Mouse (Mus musculus) forebrain, embryonic 16.5 days (tissue): Measurements from ENCODE around the gene Ccr8. TPM values are rescaled to one million over a fixed set of nuclear protein-coding genes. Genes with fewer than 3 reads are reported as not detected.

Experiments
- ATAC-seq: fragments of 200-750 bp; cut with Nextera tagmentation; 2 replicates; pipeline ENCODE4 v1.8.0; 2017; ENCODE audit warnings: mild to moderate bottlenecking, moderate library complexity
- H3K27ac ChIP-seq: fragments of 300-500 bp; sonication (generic); 2 replicates; pipeline ENCODE4 v1.5.1; 2014; ENCODE audit warnings: low read length, control low read depth
- H3K27me3 ChIP-seq: fragments of 300-500 bp; sonication (generic); replicated peaks from 2 replicates; pipeline ENCODE4 v1.6.1; 2014; ENCODE audit warnings: low read length; ENCODE audit not compliant: control insufficient read depth, insufficient read depth
- H3K36me3 ChIP-seq: fragments of 300-500 bp; sonication (generic); 2 replicates; pipeline ENCODE4 v1.6.1; 2014; ENCODE audit not compliant: control insufficient read depth, insufficient read depth
- H3K4me1 ChIP-seq: fragments of 300-500 bp; sonication (generic); replicated peaks from 2 replicates; pipeline ENCODE4 v1.6.1; 2014; ENCODE audit warnings: low read length; ENCODE audit not compliant: control insufficient read depth, insufficient read depth
- H3K4me2 ChIP-seq: fragments of 300-500 bp; sonication (generic); 2 replicates; pipeline ENCODE4 v1.6.1; 2014; ENCODE audit warnings: mild to moderate bottlenecking, low read length, control low read depth
- H3K4me3 ChIP-seq: fragments of 300-500 bp; sonication (generic); replicated peaks from 2 replicates; pipeline ENCODE4 v1.5.1; 2014; ENCODE audit warnings: mild to moderate bottlenecking, low read length, control low read depth
- H3K9ac ChIP-seq: fragments of 300-500 bp; sonication (generic); replicated peaks from 2 replicates; pipeline ENCODE4 v1.6.1; 2014; ENCODE audit warnings: low read depth, low read length, control low read depth
- H3K9me3 ChIP-seq: fragments of 300-500 bp; sonication (generic); 2 replicates; pipeline ENCODE4 v1.6.1; 2016; ENCODE audit warnings: low read length; ENCODE audit not compliant: control insufficient read depth
- WGBS: fragments of 180-500 bp; shearing (Covaris S2); extraction: QIAGEN DNeasy Blood & Tissue Kit; methylation state at CpG from one replicate; pipeline ENCODE4 v1.1.7; 2014; 5-methylcytosine and 5-hydroxymethylcytosine counted together
- polyA plus RNA-seq: library from polyadenylated mRNA; unstranded; fragments of >200 nt; fragmentation: Nextera tagmentation; extraction: Ambion mirVana; gene quantifications from 2 replicates; pipeline ENCODE4 v1.2.1, GENCODE M21; 2015

Ccr8 gene
- polyA plus RNA-seq, 1 experiment from 2014 or later = not detected

DNA sequence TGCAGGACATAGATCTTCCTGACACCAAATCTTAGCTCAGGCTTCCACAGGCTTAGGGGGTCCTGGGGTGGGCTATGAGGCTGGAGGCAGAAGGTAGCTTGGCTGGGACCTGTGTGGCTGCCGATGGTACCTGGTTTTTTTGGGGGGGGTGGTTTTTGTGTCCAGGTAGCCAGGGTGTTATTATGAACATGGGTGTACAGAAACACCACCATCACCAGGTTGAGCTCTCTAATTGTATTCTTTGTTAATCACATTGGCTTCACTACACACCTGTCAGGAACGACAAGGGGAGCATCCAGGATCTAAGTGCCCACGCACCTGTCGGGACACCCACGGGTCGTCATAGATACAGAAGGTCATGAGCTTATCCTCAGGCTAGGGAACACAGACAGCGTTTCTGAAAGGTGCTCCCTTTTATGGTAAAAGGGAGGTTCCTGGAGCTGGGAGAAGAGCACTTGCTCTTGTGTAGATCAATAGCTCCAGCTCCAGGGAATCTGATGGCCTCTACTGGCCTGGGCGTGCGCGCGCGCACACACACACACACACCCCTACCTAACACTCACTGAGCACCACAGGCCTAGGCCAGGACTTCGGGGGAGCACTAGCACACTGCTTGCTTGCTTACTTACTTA lies 42.7 kb downstream of the Ccr8 start:
- Histone ChIP-seq H3K9ac (no peak overlapping the region), H3K4me1 (no peaks in the 10 kb centered on the region), H3K36me3 (peaks cover 16% of the 10 kb centered on the region), H3K4me2 (no peak overlapping the region), H3K9me3 (no peaks in the 10 kb centered on the region), H3K27me3 (no peaks in the 10 kb centered on the region), H3K4me3 (no peak overlapping the region), H3K27ac (no peak overlapping the region)
- WGBS = 83% methylated on average over 13 of the region's 13 CpGs
- peak; percentile 39; the same call in 1 of the 2 replicates for ATAC-seq

DNA sequence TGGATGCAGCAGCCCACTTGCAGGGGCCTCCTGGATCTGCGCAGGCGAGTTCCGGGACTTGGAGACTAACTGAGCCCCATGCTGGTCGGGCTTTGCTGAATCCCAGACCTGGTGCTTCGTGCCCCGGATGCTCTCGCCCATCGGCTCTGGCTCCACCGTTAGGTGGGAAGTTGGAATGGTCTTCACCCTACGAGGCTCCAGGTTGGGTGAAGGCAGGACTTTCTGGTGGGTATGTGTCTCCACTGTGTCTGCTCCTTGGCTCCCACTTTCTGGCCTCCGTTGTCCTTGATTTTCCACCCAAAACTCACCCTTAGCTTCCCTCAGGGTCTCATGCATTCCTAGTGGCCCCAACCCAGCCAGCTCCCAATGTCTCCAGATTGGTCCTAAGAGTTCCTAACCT lies 43.5 kb downstream of the Ccr8 start:
- Histone ChIP-seq H3K36me3 (peaks cover 12% of the 10 kb centered on the region), H3K9me3 (peaks cover 2% of the 10 kb centered on the region; the same call in 1 of the 2 replicates), H3K27ac (no peak overlapping the region), H3K4me1 (no peaks in the 10 kb centered on the region), H3K27me3 (no peaks in the 10 kb centered on the region), H3K9ac (no peak overlapping the region), H3K4me3 (no peak overlapping the region), H3K4me2 (no peak overlapping the region)
- WGBS = 93% methylated on average over 11 of the region's 11 CpGs
- no peak; the same call in 1 of the 2 replicates for ATAC-seq

DNA sequence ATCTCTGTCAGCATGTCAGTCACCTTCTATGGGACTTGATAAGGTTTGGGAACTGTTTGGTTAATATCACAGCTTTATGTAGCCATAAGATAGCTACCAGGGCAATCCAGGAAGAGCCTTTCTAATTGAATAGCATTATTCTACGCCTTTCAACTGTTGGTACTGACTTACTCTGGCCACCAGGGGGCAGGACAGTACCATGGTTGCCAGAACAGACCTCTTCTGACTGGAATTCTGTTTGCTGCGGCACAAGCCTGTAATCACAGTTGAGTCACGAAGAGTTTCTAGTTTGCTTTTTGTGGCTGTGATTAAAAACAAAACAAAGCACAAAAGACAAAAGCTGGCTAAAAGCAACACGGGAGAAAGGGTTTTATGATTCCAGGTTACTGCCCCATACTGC lies 48.7 kb downstream of the Ccr8 start:
- peak; percentile 81 for ATAC-seq
- Histone ChIP-seq H3K9me3 (peaks cover 2% of the 10 kb centered on the region; the same call in 1 of the 2 replicates), H3K27me3 (no peaks in the 10 kb centered on the region), H3K4me3 (no peak overlapping the region), H3K9ac (no peak overlapping the region), H3K4me2 (no peak overlapping the region), H3K4me1 (no peaks in the 10 kb centered on the region), H3K36me3 (no peaks in the 10 kb centered on the region), H3K27ac (no peak overlapping the region)
- 6% methylated on average over 4 of the region's 4 CpGs for WGBS

DNA sequence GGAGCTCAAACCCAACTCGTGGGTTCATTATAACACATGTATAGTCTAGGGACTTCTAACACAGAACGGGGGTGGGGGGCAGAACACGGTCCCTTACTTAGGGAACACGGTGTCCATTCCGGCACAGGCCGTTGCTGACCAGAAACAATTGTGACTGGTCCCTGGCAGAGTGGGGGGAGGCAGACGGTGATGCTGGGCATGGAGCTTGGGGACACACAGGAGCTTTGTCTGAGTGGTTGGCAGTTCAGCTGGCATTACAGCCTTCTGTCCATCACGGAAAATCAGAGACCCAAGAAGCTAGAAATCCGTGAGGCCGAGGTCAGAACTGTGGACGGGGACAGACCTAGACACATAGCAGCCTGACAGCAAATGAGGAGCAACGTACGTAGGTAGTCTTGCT lies 52.6 kb downstream of the Ccr8 start:
- WGBS = 90% methylated on average over 13 of the region's 13 CpGs

More for the DNA sequence above, 52.6 kb downstream of the Ccr8 start:
- Histone ChIP-seq H3K27ac (no peak overlapping the region), H3K36me3 (no peaks in the 10 kb centered on the region), H3K4me3 (no peak overlapping the region), H3K9me3 (peaks cover 2% of the 10 kb centered on the region; the same call in 1 of the 2 replicates), H3K9ac (no peak overlapping the region), H3K27me3 (no peaks in the 10 kb centered on the region), H3K4me2 (no peak overlapping the region), H3K4me1 (no peaks in the 10 kb centered on the region)
- ATAC-seq = no peak

Other genes starting within 250 kb of the Ccr8 start
- 85.2 and 89.8 TPM in 2 replicates for gene Wdr48, start 197.2 kb upstream of the Ccr8 start, polyA plus RNA-seq
- 23.8 and 30.4 TPM in 2 replicates for gene Gorasp1, start 154.5 kb upstream of the Ccr8 start, polyA plus RNA-seq
- gene Ttc21a, start 154.5 kb upstream of the Ccr8 start, polyA plus RNA-seq = 0.37 and 0.76 TPM in 2 replicates
- gene Csrnp1, start 107.5 kb upstream of the Ccr8 start, polyA plus RNA-seq = 2.0 and 2.5 TPM in 2 replicates
- not detected in 2 replicates for gene Xirp1, start 68.5 kb upstream of the Ccr8 start, polyA plus RNA-seq
- 6.4 and 7.0 TPM in 2 replicates for gene Cx3cr1, start 22.2 kb upstream of the Ccr8 start, polyA plus RNA-seq
- gene Slc25a38, start 18.3 kb downstream of the Ccr8 start, polyA plus RNA-seq = 37.5 and 39.4 TPM in 2 replicates
- 953 and 1,017 TPM in 2 replicates for gene Rpsa, start 35.6 kb downstream of the Ccr8 start, polyA plus RNA-seq
- 0.13 TPM in 1 of 2 replicates, not detected in the other for gene Mobp, start 57.6 kb downstream of the Ccr8 start, polyA plus RNA-seq
- 1.6 and 2.2 TPM in 2 replicates for gene Myrip, start 209.4 kb downstream of the Ccr8 start, polyA plus RNA-seq